Mouse (Mus musculus) ES-E14 (cell line): ENCODE data around the gene Pigq.

Experiments used
- CHD2 ChIP-seq: IDR thresholded peaks from 2 replicates; pipeline ENCODE4 v1.6.1; 2014; ENCODE audit warnings: mild to moderate bottlenecking, low read depth, low read length, inconsistent platforms
- HCFC1 ChIP-seq: IDR thresholded peaks from 2 replicates; pipeline ENCODE4 v1.6.1; 2012; ENCODE audit warnings: low read length, inconsistent platforms, borderline replicate concordance; ENCODE audit not compliant: insufficient read depth
- MAFK ChIP-seq: IDR thresholded peaks from 2 replicates; pipeline ENCODE4 v1.6.1; 2014; ENCODE audit warnings: mild to moderate bottlenecking, low read depth, low read length, inconsistent platforms; ENCODE audit not compliant: insufficient read depth

- TF ChIP-seq CHD2 (no peak), HCFC1 (no peak), MAFK (no peak)
Measured at GRCm38 (mm10) chr17:25984556-25985305, 40.0 kb upstream of the Pigq start.
